Mouse (Mus musculus) lung, embryonic 14.5 days (tissue): Measurements from ENCODE around the gene Olfr67. TPM values are rescaled to one million over a fixed set of nuclear protein-coding genes. Genes with fewer than 3 reads are reported as not detected.

Experiments
- ATAC-seq: fragments of 200-750 bp; cut with Nextera tagmentation; 2 replicates; pipeline ENCODE4 v1.8.0; 2017; ENCODE audit warnings: mild to moderate bottlenecking, moderate TSS enrichment, moderate library complexity; ENCODE audit not compliant: insufficient read depth
- DNase-seq: peaks from one replicate; pipeline ENCODE4 v3.0.0-alpha.2; 2015
- H3K27ac ChIP-seq: fragments of 300-500 bp; sonication (generic); 2 replicates; pipeline ENCODE4 v1.5.1; 2014; ENCODE audit warnings: low read depth, mild to moderate bottlenecking, moderate library complexity
- H3K27me3 ChIP-seq: fragments of 300-500 bp; sonication (generic); 2 replicates; pipeline ENCODE4 v1.6.1; 2014; ENCODE audit warnings: low read length, control low read depth; ENCODE audit not compliant: insufficient read depth
- H3K36me3 ChIP-seq: fragments of 300-500 bp; sonication (generic); 2 replicates; pipeline ENCODE4 v1.6.1; 2014; ENCODE audit warnings: control low read depth; ENCODE audit not compliant: insufficient read depth
- H3K4me1 ChIP-seq: fragments of 300-500 bp; sonication (generic); 2 replicates; pipeline ENCODE4 v1.6.1; 2014; ENCODE audit warnings: antibody characterized with exemption, control low read depth; ENCODE audit not compliant: insufficient read depth
- H3K4me2 ChIP-seq: fragments of 300-500 bp; sonication (generic); 2 replicates; pipeline ENCODE4 v1.6.1; 2014; ENCODE audit warnings: mild to moderate bottlenecking
- H3K4me3 ChIP-seq: fragments of 300-500 bp; sonication (generic); 2 replicates; pipeline ENCODE4 v1.5.1; 2014; ENCODE audit warnings: low read depth, low read length
- H3K9ac ChIP-seq: fragments of 300-500 bp; sonication (generic); 2 replicates; pipeline ENCODE4 v1.6.1; 2014
- H3K9me3 ChIP-seq: fragments of 300-500 bp; sonication (generic); 2 replicates; pipeline ENCODE4 v1.6.1; 2016; ENCODE audit warnings: low read depth, low read length, control low read depth
- CTCF ChIP-seq: IDR thresholded peaks from 2 replicates; pipeline ENCODE4 v1.5.1; 2016; ENCODE audit warnings: antibody characterized with exemption, low read depth
- WGBS: fragments of 180-500 bp; shearing (Covaris S2); extraction: QIAGEN DNeasy Blood & Tissue Kit; methylation state at CpG from one replicate; pipeline ENCODE4 v1.1.7; 2014; 5-methylcytosine and 5-hydroxymethylcytosine counted together
- polyA plus RNA-seq: library from polyadenylated mRNA; unstranded; fragments of >200 nt; fragmentation: Nextera tagmentation; extraction: Ambion mirVana; gene quantifications from 2 replicates; pipeline ENCODE4 v1.2.1, GENCODE M21; 2014

The Olfr67 gene
- polyA plus RNA-seq, 1 experiment from 2014 or later: not detected

DNA sequence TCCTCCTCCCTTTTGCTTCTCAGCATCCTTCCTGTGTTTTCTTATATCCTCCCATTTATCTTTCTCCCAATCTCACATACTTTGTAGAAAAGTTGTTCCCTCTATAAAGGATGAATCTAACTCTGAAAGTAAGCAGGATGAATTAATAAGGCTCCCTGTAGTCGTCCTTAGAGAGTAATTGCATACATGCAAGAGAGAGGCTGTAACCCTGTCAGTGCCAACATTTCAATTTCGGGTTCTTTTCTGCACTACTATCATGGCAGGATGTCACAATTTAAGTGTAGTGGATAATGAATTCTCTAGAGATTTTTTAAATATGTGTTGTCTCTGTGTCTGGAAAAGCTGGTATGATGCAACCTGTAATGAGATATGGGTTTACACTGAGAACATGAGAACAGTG is 34.4 kb downstream of the Olfr67 start, which contains the start of gene Olfr630:
Gene Olfr630 (minus strand): TSS at position 101 of the 400 bp plus-strand sequence.
- DNase-seq (no peak), ATAC-seq (no peak)
- Histone ChIP-seq H3K4me3 (no peak within 1 kb of the TSS), H3K36me3 (no peaks in the 10 kb centered on the region), H3K9me3 (no peaks in the 10 kb centered on the region), H3K27ac (no peak within 1 kb of the TSS), H3K4me1 (no peaks in the 10 kb centered on the region), H3K9ac (no peak within 1 kb of the TSS), H3K4me2 (no peak within 1 kb of the TSS), H3K27me3 (no peaks in the 10 kb centered on the region)
- TF ChIP-seq CTCF: no peak
- WGBS: 35% methylated on average over 2 of the region's 2 CpGs

DNA sequence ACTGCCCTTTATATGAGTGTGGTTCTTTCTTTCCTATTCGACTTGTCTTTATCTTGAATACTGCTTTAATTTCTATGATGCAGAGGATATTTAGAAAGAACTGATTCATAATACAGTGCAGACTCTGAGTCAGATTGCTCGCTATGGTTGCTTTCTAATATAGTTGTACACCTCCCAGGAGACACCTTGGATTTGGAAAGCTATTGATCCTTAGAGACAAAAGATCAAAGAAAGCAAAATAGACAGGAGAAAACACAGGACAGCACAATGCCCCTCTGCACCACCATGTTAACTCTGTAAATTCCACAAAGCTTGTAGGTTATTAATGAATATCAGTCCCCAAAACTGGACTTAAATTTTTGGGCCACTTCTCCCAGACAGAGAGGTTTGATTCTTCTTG is 46.8 kb downstream of the Olfr67 start, which contains the start of gene Olfr629:
Gene Olfr629 (minus strand): TSS at position 101 of the 400 bp plus-strand sequence.
- Histone ChIP-seq H3K4me3 (no peak within 1 kb of the TSS), H3K4me1 (no peaks in the 10 kb centered on the region), H3K36me3 (no peaks in the 10 kb centered on the region), H3K4me2 (no peak within 1 kb of the TSS), H3K9ac (no peak within 1 kb of the TSS), H3K27ac (no peak within 1 kb of the TSS), H3K9me3 (no peaks in the 10 kb centered on the region), H3K27me3 (no peaks in the 10 kb centered on the region)
- DNase-seq (no peak), ATAC-seq (no peak)
- TF ChIP-seq CTCF: no peak
- 70% methylated on average over 2 of the region's 2 CpGs for WGBS

Other genes starting within 250 kb of the Olfr67 start
- gene Olfr612, start 249.1 kb downstream of the Olfr67 start, polyA plus RNA-seq: not detected in 2 replicates
- not detected in 2 replicates for gene Olfr613, start 243.7 kb downstream of the Olfr67 start, polyA plus RNA-seq
- not detected in 2 replicates for gene Olfr615, start 235.7 kb downstream of the Olfr67 start, polyA plus RNA-seq
- not detected in 2 replicates for gene Olfr616, start 222.7 kb downstream of the Olfr67 start, polyA plus RNA-seq
- not detected in 2 replicates for gene Olfr617, start 218.8 kb downstream of the Olfr67 start, polyA plus RNA-seq
- gene Olfr618, start 201.7 kb downstream of the Olfr67 start, polyA plus RNA-seq: not detected in 2 replicates
- not detected in 2 replicates for gene Olfr619, start 191.2 kb downstream of the Olfr67 start, polyA plus RNA-seq
- not detected in 2 replicates for gene Olfr620, start 179.3 kb downstream of the Olfr67 start, polyA plus RNA-seq
- gene Olfr622, start 149.1 kb downstream of the Olfr67 start, polyA plus RNA-seq: not detected in 2 replicates
- gene Olfr623, start 128.1 kb downstream of the Olfr67 start, polyA plus RNA-seq: not detected in 2 replicates
- gene Olfr624, start 120.6 kb downstream of the Olfr67 start, polyA plus RNA-seq: 0.03 TPM in 1 of 2 replicates, not detected in the other
- gene Olfr625-ps1, start 109.1 kb downstream of the Olfr67 start, polyA plus RNA-seq: not detected in 2 replicates
- gene Olfr243, start 77.2 kb downstream of the Olfr67 start, polyA plus RNA-seq: not detected in 2 replicates
- gene Olfr628, start 61.4 kb downstream of the Olfr67 start, polyA plus RNA-seq: not detected in 2 replicates
- not detected in 2 replicates for gene Olfr629, start 46.9 kb downstream of the Olfr67 start, polyA plus RNA-seq
- gene Olfr630, start 34.5 kb downstream of the Olfr67 start, polyA plus RNA-seq: not detected in 2 replicates
- not detected in 2 replicates for gene Olfr69, start 20.2 kb downstream of the Olfr67 start, polyA plus RNA-seq
- gene Olfr68, start 12.1 kb downstream of the Olfr67 start, polyA plus RNA-seq: not detected in 2 replicates
- gene Hbb-bt, start 22.2 kb upstream of the Olfr67 start, polyA plus RNA-seq: 3,031 and 3,067 TPM in 2 replicates
- gene Hbb-bs, start 36.3 kb upstream of the Olfr67 start, polyA plus RNA-seq: 7,232 and 7,259 TPM in 2 replicates
- gene Hbb-bh2, start 48.7 kb upstream of the Olfr67 start, polyA plus RNA-seq: not detected in 2 replicates
- 9.2 and 18.0 TPM in 2 replicates for gene Hbb-bh1, start 51.3 kb upstream of the Olfr67 start, polyA plus RNA-seq
- 1,485 and 1,968 TPM in 2 replicates for gene Hbb-y, start 61.4 kb upstream of the Olfr67 start, polyA plus RNA-seq
- gene Olfr66, start 94.4 kb upstream of the Olfr67 start, polyA plus RNA-seq: not detected in 2 replicates
- not detected in 2 replicates for gene Olfr64, start 102.7 kb upstream of the Olfr67 start, polyA plus RNA-seq
- not detected in 2 replicates for gene Olfr65, start 111.7 kb upstream of the Olfr67 start, polyA plus RNA-seq
- gene Olfr631, start 137.0 kb upstream of the Olfr67 start, polyA plus RNA-seq: not detected in 2 replicates
- gene Olfr632, start 142.5 kb upstream of the Olfr67 start, polyA plus RNA-seq: not detected in 2 replicates
- gene Olfr633, start 152.6 kb upstream of the Olfr67 start, polyA plus RNA-seq: not detected in 2 replicates
- gene Olfr635, start 179.3 kb upstream of the Olfr67 start, polyA plus RNA-seq: not detected in 2 replicates
- not detected in 2 replicates for gene Olfr638, start 206.9 kb upstream of the Olfr67 start, polyA plus RNA-seq
- not detected in 2 replicates for gene Olfr639, start 225.5 kb upstream of the Olfr67 start, polyA plus RNA-seq
- gene Olfr640, start 233.8 kb upstream of the Olfr67 start, polyA plus RNA-seq: not detected in 2 replicates
- not detected in 2 replicates for gene Olfr641, start 243.6 kb upstream of the Olfr67 start, polyA plus RNA-seq